Mouse (Mus musculus): ENCODE results near the gene Eef1g. TPM values are rescaled to one million over a fixed set of nuclear protein-coding genes. Genes with fewer than 3 reads are reported as not detected.
A peak's percentile ranks its signal among the peaks of the same experiment; 100 is the strongest.

Gene Eef1g
- polyA plus RNA-seq, 1 experiment, result 206 TPM

DNA sequence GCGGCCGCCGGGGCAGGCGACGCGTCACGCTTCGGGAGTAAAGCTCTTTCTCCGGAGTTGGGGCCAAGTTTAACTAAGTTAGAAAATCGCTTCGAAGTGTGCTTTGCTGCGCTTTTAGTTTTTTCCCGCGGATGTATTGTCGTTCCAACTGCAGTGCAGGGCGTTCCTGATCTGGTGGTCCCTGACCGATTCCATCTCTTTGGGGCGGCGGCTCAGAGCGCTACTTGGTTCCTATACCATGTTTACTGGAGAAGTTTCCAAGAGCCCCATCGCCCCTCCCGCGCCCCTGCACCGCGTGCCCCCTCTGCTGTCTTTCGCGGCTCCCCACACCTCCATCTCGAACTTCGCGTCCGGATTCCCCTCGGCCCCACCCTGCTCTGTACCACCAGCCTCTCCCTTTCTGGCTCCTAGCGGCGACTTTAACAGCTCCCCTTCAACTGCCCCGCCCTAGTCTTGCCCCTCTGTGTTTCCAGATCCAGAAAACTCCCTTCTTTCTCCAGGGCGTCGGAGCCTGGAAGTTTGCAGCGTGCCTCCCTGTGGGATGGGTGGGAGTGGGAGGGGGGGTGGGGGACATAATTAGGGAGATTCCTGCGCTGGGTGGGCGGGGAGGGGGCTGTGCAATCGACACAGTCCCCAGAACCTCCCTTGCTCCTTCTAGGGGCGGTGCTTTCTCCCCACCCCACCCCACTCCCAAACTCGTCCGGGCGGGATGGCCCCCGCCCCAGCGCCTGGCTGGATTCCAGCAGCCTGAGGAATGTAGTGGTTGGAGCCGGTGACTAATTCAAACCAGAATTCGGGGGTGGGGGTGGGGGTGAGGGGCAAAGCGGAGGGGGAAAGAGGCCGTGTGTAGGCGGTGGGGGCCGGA is 23.0 kb downstream of the Eef1g start:
- TF ChIP-seq CTCF (IDR thresholded peaks at IDR 0.05; ENCODE audit: insufficient read depth, low read length), result no peak
- TF ChIP-seq POLR2A (IDR thresholded peaks at IDR 0.05; ENCODE audit: borderline replicate concordance, extremely low read depth, low read depth, low read length), result peak; percentile 50; the same call in 1 of the 2 replicates
- Histone ChIP-seq H3K4me1 (ENCODE audit: control insufficient read depth, insufficient read depth, low read length) (peaks cover 23% of the 10 kb centered on the region), H3K4me3 (replicated peaks; ENCODE audit: extremely low read depth, low read depth, low read length) (peak overlapping the region; percentile 76)
- peak; percentile 89 for DNase-seq
- WGBS, result under 1% methylated on average over 52 of the region's 53 CpGs

DNA sequence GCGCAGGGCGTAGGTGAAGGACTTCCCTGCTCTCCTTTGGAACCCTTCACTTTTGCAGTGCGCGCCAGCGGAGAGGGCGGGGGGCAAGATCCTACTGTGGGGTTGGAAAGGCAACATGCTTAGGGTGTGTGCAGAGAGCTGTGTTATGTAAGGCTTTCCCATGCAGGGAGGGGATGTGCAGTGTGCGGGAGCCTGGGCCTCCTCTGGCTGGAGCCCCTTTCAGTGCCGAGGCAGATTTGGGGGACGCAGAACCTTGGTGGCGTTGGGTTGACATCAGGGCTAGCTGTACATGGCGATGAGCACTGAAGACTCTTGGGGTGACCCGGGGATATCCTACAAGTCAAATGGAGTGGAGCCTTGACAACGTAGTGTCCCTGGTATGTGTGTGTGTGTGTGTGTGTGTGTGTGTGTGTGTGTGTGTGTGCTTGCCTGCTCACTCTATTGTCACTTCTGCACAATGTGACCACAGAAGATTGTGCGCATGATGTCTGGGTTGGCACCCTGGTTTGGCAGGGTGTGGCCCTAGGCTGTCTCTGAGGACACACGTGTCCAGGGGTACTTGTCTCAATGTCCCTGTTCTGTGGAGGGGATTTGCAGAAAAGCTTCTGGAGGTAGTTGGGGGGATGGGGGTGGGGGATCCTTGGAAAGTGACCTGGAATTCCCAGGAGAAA is 23.7 kb downstream of the Eef1g start:
- Histone ChIP-seq H3K4me1 (ENCODE audit: control insufficient read depth, insufficient read depth, low read length) (peaks cover 28% of the 10 kb centered on the region), H3K4me3 (replicated peaks; ENCODE audit: extremely low read depth, low read depth, low read length) (peak overlapping the region; percentile 76)
- TF ChIP-seq POLR2A (IDR thresholded peaks at IDR 0.05; ENCODE audit: borderline replicate concordance, extremely low read depth, low read depth, low read length) (peak; percentile 46; the same call in 1 of the 2 replicates), CTCF (IDR thresholded peaks at IDR 0.05; ENCODE audit: insufficient read depth, low read length) (no peak)
- DNase-seq, result no peak
- 6% methylated on average over 14 of the region's 15 CpGs for WGBS

DNA sequence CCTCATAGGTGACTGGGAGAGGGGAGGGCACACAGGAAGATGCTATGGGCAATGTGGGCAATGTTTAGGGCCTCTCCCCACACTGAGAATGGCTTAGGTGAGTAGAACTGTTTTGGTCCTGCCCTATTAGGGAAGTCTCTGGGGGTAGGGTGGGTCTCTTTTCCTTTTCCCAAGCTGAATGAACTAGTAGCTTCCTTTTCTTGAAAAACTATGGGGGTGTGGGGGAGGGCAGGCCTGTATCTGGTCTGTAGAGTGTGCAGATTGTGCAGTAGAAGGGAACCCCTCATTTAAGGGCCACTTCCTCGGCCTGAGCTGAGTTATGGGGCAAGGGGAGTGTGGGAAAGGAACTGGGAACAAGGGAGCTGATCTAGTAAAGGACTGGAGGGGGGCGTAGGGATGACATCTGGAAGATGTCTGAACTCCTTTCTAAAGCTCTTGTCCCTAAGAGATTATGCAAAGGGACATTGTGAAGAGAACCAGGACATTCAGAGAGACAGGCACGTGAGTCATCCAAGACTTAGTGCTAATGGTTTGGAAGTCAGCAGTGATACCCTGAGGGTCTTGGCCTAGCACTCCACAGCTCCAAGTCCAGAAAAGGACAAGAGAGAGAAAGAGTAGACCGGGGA is 24.5 kb downstream of the Eef1g start:
- Histone ChIP-seq H3K4me3 (replicated peaks; ENCODE audit: extremely low read depth, low read depth, low read length) (peak overlapping the region; percentile 45), H3K4me1 (ENCODE audit: control insufficient read depth, insufficient read depth, low read length) (peaks cover 22% of the 10 kb centered on the region)
- WGBS, result 26% methylated on average over 4 of the region's 4 CpGs
- TF ChIP-seq POLR2A (IDR thresholded peaks at IDR 0.05; ENCODE audit: borderline replicate concordance, extremely low read depth, low read depth, low read length), result no peak
- TF ChIP-seq CTCF (IDR thresholded peaks at IDR 0.05; ENCODE audit: insufficient read depth, low read length), result no peak
- no peak for DNase-seq

DNA sequence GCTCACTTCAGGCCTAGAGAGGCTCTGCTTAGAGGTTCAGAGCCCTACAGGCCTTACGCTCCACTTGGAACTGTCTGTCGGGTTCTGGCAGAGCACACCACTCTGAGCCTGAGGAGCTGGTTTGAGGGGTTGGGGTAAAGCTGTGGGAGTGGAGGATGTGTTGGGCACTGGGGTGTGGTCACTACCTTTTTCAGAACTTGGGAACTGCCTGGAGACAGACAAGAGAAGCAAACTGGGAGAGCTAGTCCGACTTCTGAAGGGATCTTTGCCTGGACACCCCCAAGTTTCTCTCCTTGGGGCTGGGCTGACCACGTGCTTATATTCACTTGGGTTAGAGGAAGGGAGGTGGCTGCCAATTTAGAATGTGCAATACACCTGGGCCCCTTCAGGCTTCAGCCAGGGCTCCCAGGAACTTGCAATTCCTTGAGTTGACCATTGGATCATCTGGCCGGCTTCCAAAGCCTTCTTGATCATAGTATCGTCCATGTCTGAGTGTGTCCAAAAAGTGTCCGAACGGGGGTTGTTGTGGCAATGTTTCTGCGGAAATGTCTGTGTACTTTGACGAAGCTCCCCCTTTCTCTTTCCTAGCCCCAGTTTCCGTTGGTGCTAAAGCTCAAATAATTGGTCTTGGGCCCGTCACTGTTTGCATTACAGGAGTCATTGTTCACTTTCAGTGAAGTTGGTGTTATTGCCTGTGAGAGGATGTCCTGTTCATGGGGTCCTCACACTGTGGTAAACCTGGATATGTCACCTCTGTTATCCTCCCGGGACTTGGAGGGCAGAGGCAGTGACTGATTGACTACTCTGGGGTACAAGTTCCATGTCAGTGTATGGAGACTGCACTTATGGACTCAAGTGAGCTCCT is 25.3 kb downstream of the Eef1g start:
- 15% methylated on average over 13 of the region's 13 CpGs for WGBS
- Histone ChIP-seq H3K4me1 (ENCODE audit: control insufficient read depth, insufficient read depth, low read length) (peaks cover 23% of the 10 kb centered on the region), H3K4me3 (replicated peaks; ENCODE audit: extremely low read depth, low read depth, low read length) (peak overlapping the region; percentile 34)
- no peak for TF ChIP-seq POLR2A (IDR thresholded peaks at IDR 0.05; ENCODE audit: borderline replicate concordance, extremely low read depth, low read depth, low read length)
- TF ChIP-seq CTCF (IDR thresholded peaks at IDR 0.05; ENCODE audit: insufficient read depth, low read length), result no peak
- peak; percentile 55 for DNase-seq

DNA sequence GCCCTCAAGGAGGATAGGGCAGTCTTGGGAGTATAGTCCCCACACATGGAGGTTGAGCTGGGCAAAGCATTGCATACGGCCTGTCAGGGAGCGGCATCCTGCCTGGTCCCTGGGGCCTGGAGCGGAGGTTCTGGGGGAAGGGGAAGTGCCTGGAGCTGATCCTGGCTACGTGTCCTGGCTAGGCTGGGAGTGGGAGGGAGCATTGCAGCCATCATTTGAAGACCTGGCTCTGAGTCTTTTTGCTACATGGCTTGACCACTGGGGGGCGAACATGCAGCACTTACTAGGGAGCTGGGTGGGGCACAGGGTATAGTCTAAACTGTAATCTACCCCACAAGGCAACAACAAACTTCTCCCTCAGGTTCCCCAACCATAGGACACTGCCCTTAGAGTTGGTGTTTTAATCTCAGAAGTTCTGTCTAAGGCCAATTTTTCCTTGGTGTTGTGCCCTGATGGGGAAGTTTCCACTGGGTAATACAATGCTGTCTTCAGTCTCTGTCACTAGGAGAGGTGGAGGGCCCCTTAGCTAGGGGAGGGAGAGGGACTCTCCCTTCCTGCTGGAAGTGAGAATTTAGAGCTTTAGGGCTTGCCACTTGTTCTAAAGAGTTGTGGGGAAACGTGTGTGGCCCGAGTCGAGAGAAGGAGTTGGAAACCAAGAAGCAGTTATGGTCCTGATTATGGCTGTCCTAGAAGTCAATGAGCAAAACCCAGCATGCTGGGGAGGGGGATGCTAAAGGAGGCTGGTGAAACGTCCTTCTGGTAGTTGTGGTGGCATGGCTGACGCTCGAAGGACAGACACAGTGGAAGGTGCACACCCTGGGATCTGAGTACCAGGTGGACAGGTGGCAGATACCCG is 26.2 kb downstream of the Eef1g start:
- no peak for TF ChIP-seq POLR2A (IDR thresholded peaks at IDR 0.05; ENCODE audit: borderline replicate concordance, extremely low read depth, low read depth, low read length)
- peak; percentile 86 for TF ChIP-seq CTCF (IDR thresholded peaks at IDR 0.05; ENCODE audit: insufficient read depth, low read length)
- 22% methylated on average over 12 of the region's 12 CpGs for WGBS
- Histone ChIP-seq H3K4me1 (ENCODE audit: control insufficient read depth, insufficient read depth, low read length) (peaks cover 30% of the 10 kb centered on the region), H3K4me3 (replicated peaks; ENCODE audit: extremely low read depth, low read depth, low read length) (peak overlapping the region; percentile 34)
- peak; percentile 85 for DNase-seq

DNA sequence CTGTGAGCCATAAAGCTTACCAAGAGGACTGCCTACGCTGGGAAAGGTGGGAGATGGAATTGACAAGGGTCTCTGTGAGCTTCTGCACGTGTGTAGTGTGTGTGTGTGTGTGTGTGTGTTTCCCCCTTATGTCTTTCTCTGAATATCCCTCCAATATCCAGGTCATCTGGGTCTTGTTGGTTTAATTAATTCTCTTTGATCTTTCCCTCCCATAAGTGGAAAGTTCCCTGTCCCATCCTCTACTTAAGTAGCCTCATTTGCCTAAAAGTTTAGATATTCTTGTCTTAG is 26.7 kb downstream of the Eef1g start:
- TF ChIP-seq POLR2A (IDR thresholded peaks at IDR 0.05; ENCODE audit: borderline replicate concordance, extremely low read depth, low read depth, low read length) (no peak), CTCF (IDR thresholded peaks at IDR 0.05; ENCODE audit: insufficient read depth, low read length) (no peak)
- peaks cover 34% of the 10 kb centered on the region for H3K4me1 ChIP-seq (ENCODE audit: control insufficient read depth, insufficient read depth, low read length)
- WGBS, result 43% methylated on average over 2 of the region's 2 CpGs
- no peak overlapping the region for H3K4me3 ChIP-seq (replicated peaks; ENCODE audit: extremely low read depth, low read depth, low read length)
- no peak for DNase-seq

DNA sequence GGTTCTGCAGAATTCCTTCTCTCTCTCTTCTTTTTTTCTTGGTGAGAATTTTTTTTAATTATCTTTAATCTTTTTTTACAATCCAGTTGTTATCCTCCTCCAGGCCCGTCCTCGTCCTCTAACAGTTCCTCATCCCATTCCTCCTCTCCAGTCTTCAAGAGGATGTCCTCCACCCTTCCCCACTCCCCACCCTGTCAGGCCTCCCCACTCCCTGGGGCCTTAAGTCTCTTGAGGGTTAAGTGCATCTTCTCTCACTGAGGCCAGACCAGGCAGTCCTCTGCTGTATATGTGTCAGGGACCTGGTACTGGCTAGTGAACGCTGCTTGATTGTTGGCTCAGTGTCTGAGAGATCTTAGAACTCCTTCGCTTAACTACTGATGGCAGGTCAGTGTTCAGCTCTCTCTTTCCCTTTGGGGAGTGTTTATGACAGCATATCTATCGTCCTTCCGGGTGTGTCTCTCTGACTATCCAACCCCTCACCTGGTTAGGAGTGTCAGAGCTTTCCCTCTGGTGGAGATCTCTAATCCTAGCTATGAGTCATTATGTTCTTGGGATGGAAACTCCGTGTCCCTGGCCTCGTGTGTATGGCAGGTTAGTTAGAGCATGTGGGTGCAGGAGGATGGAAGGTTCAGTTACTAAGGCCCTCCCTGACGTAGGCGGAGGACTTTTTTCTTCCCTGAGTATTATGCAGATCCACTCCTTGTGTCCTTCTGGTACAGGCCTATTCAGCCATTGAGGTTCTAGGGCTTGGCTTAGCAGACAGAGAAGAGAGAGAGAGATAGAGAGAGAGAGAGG is 28.2 kb downstream of the Eef1g start:
- TF ChIP-seq CTCF (IDR thresholded peaks at IDR 0.05; ENCODE audit: insufficient read depth, low read length) (no peak), POLR2A (IDR thresholded peaks at IDR 0.05; ENCODE audit: borderline replicate concordance, extremely low read depth, low read depth, low read length) (no peak)
- no peak for DNase-seq
- peaks cover 41% of the 10 kb centered on the region for H3K4me1 ChIP-seq (ENCODE audit: control insufficient read depth, insufficient read depth, low read length)
- no peak overlapping the region for H3K4me3 ChIP-seq (replicated peaks; ENCODE audit: extremely low read depth, low read depth, low read length)
- 35% methylated on average over 10 of the region's 10 CpGs for WGBS

DNA sequence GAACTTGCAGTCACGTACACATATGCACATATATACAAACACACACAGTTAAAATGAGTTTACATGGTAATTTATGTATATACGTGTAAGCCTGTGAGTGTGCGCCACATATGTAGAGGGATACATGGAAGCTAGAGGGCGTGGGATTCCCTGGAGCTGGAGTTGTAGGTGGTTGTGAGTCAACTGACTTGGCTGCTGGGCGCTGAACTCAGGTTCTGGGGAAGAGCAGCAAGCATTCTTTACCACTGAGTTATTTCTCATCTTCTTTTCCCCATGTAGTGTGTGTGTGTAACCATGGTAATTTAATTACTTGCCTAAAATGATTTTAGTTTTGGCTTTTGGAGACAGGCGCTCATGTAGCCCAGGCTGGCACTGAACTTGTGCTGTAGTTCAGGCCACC is 29.8 kb downstream of the Eef1g start:
- no peak for TF ChIP-seq CTCF (IDR thresholded peaks at IDR 0.05; ENCODE audit: insufficient read depth, low read length)
- 78% methylated on average over 6 of the region's 6 CpGs for whole genome bisulfite sequencing
- H3K4me1 ChIP-seq (ENCODE audit: control insufficient read depth, insufficient read depth, low read length), result peaks cover 41% of the 10 kb centered on the region
- H3K4me3 ChIP-seq (replicated peaks; ENCODE audit: extremely low read depth, low read depth, low read length), result no peak overlapping the region
- DNase-seq, result no peak
